Mouse (Mus musculus): ENCODE results near the gene Mfsd4b2. TPM values are rescaled to one million over a fixed set of nuclear protein-coding genes. Genes with fewer than 3 reads are reported as not detected.
"Not testable (repeated sequence)": the region's sequence is repeated elsewhere in the genome, so short reads cannot be mapped to it uniquely, and the experiment has no call there.

Mfsd4b2 gene
- not detected in 2 replicates for polyA plus RNA-seq (2016; fragmentation: Nextera tagmentation; extraction: Ambion mirVana)

DNA sequence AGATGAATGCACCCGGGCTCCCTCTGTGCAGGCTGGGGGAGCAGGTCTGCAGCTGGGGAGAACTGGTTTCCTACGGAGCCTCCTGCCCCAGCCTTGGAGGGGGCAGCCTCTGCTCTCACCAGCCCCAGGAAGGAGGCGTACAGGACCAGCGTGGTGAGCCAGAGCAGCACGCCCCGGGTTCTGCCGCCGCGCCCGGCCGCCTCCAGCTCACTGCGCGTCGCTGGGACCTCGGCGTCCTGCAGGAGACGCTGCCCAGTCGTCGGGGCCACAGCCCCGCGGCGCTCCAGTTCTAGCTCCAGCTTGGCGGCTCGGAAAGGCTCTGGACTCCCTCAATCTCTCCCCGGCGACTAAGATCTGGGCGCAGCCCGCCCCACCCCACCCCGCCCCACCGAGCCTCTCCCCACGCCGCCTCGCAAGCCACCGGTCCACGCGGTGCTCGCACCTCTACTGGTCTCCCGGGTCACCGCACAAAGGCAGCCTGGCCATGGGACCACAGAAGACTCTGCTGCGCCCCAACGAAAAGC, at the start of gene Mfsd4b2:
Mfsd4b2 (minus strand) TSS at position 308 of the 524 bp plus-strand sequence.
- peak within 1 kb of the TSS; percentile 64 for H3K4me3 ChIP-seq
- H3K27me3 ChIP-seq (ENCODE audit: insufficient read depth, poor library complexity, severe bottlenecking): peaks cover 19% of the 10 kb centered on the region
- 2% methylated on average over 41 of the region's 41 CpGs for WGBS
- peak; percentile 78 for DNase-seq (ENCODE audit: low spot score)
- H3K27ac ChIP-seq: peak within 1 kb of the TSS; percentile 76
- peaks cover 14% of the 10 kb centered on the region for H3K4me1 ChIP-seq
- H3K36me3 ChIP-seq: no peaks in the 10 kb centered on the region
- H3K9me3 ChIP-seq: no peaks in the 10 kb centered on the region

DNA sequence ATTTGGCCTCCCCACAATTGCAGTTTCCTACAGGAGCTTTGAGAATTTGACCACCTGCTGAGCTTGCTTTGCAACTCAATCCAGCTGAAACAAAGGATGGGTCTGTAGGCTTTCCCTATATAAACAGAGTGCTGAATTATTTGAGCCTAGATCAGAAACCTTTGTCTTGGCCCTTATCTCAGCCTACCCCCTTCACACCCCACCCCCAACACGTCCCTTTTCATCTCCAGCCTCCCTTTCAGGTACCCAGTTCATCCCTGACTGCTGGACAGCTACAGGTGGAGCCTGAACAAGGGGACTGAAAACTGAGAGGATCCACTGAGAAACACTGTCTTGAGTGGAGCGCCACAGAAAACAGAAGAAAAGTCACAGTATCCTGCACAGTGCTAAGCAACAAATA, 49.0 kb upstream of the Mfsd4b2 start:
- Histone ChIP-seq H3K9me3 (peaks cover 6% of the 10 kb centered on the region; the same call in 1 of the 2 replicates), H3K4me1 (no peaks in the 10 kb centered on the region), H3K4me3 (no peak overlapping the region), H3K27ac (no peak overlapping the region), H3K36me3 (no peaks in the 10 kb centered on the region), H3K27me3 (ENCODE audit: insufficient read depth, poor library complexity, severe bottlenecking) (no peaks in the 10 kb centered on the region)
- 47% methylated on average over 2 of the region's 2 CpGs for WGBS
- no peak for DNase-seq (ENCODE audit: low spot score)

DNA sequence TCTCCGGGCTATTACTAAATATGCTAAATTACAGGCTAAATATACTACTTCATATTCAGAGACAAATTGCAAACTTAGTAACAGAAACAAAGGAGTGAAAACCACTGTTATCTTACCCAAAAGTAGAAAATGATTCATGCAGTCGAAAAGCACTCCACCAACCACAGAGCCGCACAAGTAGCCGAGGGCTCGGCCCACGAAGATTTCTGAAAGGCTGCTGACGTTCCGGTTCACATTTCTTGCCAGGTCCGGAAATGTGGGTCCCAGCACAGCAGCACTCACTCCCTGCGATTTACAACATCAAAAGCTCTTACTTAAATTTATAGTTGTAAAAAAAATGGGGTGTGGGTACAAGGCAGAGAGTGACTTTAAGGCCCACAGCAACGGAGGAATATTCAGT, 48.3 kb upstream of the Mfsd4b2 start:
- H3K4me3 ChIP-seq: no peak overlapping the region
- H3K4me1 ChIP-seq: no peaks in the 10 kb centered on the region
- no peaks in the 10 kb centered on the region for H3K27me3 ChIP-seq (ENCODE audit: insufficient read depth, poor library complexity, severe bottlenecking)
- H3K9me3 ChIP-seq: peaks cover 6% of the 10 kb centered on the region; the same call in 1 of the 2 replicates
- H3K36me3 ChIP-seq: no peaks in the 10 kb centered on the region
- no peak for DNase-seq (ENCODE audit: low spot score)
- WGBS: 69% methylated on average over 11 of the region's 11 CpGs
- H3K27ac ChIP-seq: no peak overlapping the region

DNA sequence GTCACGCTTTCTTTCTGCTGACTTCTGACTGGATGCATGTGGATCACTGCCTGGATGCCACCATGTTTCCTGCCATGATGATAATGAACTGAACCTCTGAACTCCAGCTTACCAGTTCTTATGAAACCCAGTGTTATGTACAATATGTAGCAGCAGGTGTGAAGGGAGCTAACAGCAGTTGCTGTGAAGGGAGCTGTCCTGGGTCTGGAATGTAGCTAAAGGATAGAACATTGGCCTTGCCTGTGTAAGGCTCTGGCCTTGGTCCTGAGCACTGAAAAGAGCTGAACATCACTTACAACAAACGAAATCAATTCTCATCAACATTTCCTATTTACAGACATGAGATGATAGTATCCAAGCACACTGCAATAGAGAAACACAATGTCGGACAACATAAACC, 40.8 kb upstream of the Mfsd4b2 start:
- H3K27me3 ChIP-seq (ENCODE audit: insufficient read depth, poor library complexity, severe bottlenecking): no peaks in the 10 kb centered on the region
- no peak for DNase-seq (ENCODE audit: low spot score)
- H3K27ac ChIP-seq: no peak overlapping the region
- no peaks in the 10 kb centered on the region for H3K4me1 ChIP-seq
- no peak overlapping the region for H3K4me3 ChIP-seq
- no peaks in the 10 kb centered on the region for H3K9me3 ChIP-seq
- WGBS: 80% methylated on average over 3 of the region's 3 CpGs
- no peaks in the 10 kb centered on the region for H3K36me3 ChIP-seq

DNA sequence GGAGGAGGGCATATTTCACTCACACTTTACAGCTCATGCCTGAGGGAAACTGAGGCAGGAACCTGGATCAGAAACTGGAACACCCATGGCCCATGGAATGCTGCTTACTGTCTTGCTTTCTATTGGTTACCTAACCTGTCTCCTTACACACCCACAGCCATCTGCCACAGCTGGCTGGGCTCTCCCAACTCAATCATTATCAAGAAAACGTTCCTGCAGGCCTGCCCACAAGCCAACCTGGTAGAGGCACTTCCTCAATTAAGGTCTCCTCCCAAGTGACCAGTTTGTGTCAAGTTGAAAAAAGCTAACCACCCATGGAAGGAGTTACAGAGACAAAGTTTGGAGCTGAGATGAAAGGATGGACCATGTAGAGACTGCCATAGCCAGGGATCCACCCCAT, 35.2 kb upstream of the Mfsd4b2 start:
- Histone ChIP-seq H3K4me3 (no peak overlapping the region), H3K9me3 (no peaks in the 10 kb centered on the region), H3K4me1 (0 out of 2 replicates have a peak, but pooled peaks cover 3% of the 10 kb centered on the region), H3K27me3 (ENCODE audit: insufficient read depth, poor library complexity, severe bottlenecking) (no peaks in the 10 kb centered on the region), H3K36me3 (no peaks in the 10 kb centered on the region), H3K27ac (no peak overlapping the region)
- DNase-seq (ENCODE audit: low spot score): no peak
- WGBS: 54% methylated on average over 1 of the region's 1 CpGs

DNA sequence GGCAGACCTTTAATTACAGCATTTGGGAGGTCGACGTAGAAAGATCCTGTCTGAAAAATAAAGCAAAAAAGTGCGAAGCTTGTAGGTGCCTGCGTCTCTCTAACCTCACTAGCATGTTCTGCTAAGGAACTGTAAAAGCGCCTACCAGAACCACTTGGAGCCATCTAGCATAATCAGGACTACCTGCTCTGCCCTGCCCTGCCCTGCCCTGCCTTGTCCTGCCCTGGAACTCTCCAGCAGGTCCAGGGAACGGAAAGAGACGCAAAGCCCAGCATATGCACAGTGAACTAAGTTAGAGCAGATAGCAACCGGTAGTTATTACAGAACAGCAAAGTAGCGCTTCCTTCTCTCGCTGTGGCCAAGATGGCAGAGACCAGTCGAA, 33.7 kb upstream of the Mfsd4b2 start:
- 44% methylated on average over 11 of the region's 11 CpGs for WGBS
- H3K36me3 ChIP-seq: no peaks in the 10 kb centered on the region
- 0 out of 2 replicates have a peak, but pooled peaks cover 3% of the 10 kb centered on the region for H3K4me1 ChIP-seq
- no peaks in the 10 kb centered on the region for H3K27me3 ChIP-seq (ENCODE audit: insufficient read depth, poor library complexity, severe bottlenecking)
- H3K4me3 ChIP-seq: peak overlapping the region; percentile 70
- no peak overlapping the region for H3K27ac ChIP-seq
- DNase-seq (ENCODE audit: low spot score): no peak
- H3K9me3 ChIP-seq: no peaks in the 10 kb centered on the region

DNA sequence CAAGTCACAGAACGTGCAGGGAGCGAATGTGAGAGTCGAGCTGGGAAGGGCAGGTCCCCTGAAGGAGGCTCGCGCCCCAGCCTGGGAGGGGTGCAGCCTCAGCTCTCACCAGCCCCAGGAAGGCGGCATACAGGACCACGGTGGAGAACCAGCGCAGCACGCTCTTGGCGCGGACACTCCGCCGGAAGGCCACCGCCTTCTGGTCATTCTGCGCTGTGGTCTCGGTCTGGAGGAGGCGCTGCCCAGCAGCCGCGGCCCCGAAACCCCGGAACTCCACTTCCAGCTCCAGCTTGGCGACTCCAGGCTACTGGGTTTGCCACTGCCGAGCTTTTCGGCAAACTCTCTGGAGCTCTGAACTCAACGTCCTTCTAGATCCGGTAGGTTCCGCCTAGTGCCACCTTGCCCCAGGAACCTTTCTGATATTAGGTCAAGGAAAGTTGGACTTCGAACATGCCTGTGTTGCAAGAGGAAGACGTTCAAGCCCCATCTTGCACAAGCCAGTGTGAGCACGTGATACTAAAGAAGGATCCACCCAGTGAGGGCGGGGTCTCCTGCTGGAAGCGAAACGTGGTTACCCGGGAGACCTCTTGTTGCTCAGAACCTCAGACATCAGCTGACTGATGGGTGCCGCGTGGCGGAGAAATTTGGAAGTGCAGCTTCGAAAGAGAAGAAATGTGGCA, 33.2 kb upstream of the Mfsd4b2 start, which contains the start of gene Mfsd4b3:
Mfsd4b3 (minus strand) TSS at position 393 of the 680 bp plus-strand sequence.
- Histone ChIP-seq H3K4me1 (0 out of 2 replicates have a peak, but pooled peaks cover 3% of the 10 kb centered on the region), H3K36me3 (no peaks in the 10 kb centered on the region), H3K27ac (peak within 1 kb of the TSS; percentile 85), H3K27me3 (ENCODE audit: insufficient read depth, poor library complexity, severe bottlenecking) (no peaks in the 10 kb centered on the region), H3K9me3 (no peaks in the 10 kb centered on the region), H3K4me3 (peak within 1 kb of the TSS; percentile 70)
- WGBS: under 1% methylated on average over 38 of the region's 38 CpGs
- DNase-seq (ENCODE audit: low spot score): peak; percentile 99

DNA sequence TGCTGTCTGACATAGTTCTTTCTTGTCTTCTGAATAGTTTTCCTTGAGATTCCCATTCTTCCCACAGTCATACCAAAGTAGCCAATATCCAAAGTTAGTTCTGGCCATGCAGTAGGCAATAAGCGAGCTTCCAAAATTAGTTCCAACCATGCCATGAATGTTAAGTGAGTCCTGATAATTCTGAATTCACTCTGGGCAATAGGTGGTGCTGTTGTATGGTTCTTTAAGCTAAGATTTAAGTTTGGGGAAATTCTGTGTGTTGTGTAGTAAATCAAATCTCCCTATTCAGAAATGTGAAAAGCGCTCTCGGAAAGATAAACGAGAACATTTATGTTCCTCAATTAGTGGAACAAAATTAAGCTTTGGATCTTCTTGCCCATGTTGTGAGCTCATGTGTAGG, 31.5 kb upstream of the Mfsd4b2 start:
- H3K9me3 ChIP-seq: no peaks in the 10 kb centered on the region
- DNase-seq (ENCODE audit: low spot score): no peak
- no peak overlapping the region for H3K4me3 ChIP-seq
- 0 out of 2 replicates have a peak, but pooled peaks cover 3% of the 10 kb centered on the region for H3K4me1 ChIP-seq
- H3K27me3 ChIP-seq (ENCODE audit: insufficient read depth, poor library complexity, severe bottlenecking): no peaks in the 10 kb centered on the region
- no peaks in the 10 kb centered on the region for H3K36me3 ChIP-seq
- H3K27ac ChIP-seq: no peak overlapping the region
- 67% methylated on average over 4 of the region's 4 CpGs for WGBS

DNA sequence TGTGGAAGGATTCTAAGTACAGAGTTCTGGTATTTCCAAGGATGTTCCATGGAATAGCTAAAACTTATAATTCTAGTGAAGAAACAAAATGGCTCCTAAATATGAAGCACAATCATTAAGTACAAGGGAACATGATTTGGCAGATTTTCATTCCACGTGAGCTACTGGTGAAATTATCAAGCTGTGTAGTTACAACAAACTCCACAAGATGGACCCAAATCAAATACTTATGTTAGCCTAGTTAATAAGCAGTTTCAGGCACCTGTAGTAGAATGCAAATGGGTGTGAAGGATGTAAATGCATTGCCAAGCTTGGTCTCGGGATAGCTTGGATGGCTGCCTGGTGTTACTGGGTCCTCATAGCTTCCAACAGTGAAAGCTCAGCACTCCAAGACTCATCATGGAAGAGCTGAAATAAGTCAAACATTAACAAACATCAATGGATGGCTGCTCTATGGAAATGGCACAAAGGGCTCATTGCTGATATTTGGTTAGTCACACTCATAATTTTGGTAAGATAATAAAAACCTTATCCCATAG, 29.7 kb upstream of the Mfsd4b2 start:
- no peak overlapping the region for H3K27ac ChIP-seq
- no peak overlapping the region for H3K4me3 ChIP-seq
- H3K27me3 ChIP-seq (ENCODE audit: insufficient read depth, poor library complexity, severe bottlenecking): no peaks in the 10 kb centered on the region
- H3K36me3 ChIP-seq: no peaks in the 10 kb centered on the region
- H3K9me3 ChIP-seq: no peaks in the 10 kb centered on the region
- WGBS: 73% methylated on average over 2 of the region's 2 CpGs
- DNase-seq (ENCODE audit: low spot score): no peak
- H3K4me1 ChIP-seq: 0 out of 2 replicates have a peak, but pooled peaks cover 3% of the 10 kb centered on the region

DNA sequence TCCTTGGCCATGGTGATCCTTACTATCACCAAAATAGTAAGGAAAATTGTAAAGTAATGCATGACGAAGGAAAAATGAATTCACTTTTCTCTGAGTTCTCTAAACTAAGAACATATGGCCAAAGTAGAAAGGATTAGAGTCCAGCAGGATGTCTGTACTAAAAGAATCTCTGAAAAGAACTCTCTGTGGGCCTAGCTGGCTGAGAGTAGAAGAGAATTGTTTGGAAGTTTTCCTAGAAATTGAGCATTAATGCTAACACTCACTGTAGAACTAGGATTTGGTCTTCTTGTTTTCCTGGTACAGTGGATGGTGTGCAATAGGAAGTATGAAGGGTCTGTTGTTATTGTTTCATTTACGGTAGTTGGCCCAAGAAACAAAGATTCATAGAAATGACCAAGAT, 28.4 kb upstream of the Mfsd4b2 start:
- Histone ChIP-seq H3K4me1 (no peaks in the 10 kb centered on the region), H3K36me3 (no peaks in the 10 kb centered on the region), H3K9me3 (no peaks in the 10 kb centered on the region), H3K27me3 (ENCODE audit: insufficient read depth, poor library complexity, severe bottlenecking) (no peaks in the 10 kb centered on the region), H3K4me3 (no peak overlapping the region), H3K27ac (no peak overlapping the region)
- DNase-seq (ENCODE audit: low spot score): no peak
- 81% methylated on average over 2 of the region's 2 CpGs for WGBS

DNA sequence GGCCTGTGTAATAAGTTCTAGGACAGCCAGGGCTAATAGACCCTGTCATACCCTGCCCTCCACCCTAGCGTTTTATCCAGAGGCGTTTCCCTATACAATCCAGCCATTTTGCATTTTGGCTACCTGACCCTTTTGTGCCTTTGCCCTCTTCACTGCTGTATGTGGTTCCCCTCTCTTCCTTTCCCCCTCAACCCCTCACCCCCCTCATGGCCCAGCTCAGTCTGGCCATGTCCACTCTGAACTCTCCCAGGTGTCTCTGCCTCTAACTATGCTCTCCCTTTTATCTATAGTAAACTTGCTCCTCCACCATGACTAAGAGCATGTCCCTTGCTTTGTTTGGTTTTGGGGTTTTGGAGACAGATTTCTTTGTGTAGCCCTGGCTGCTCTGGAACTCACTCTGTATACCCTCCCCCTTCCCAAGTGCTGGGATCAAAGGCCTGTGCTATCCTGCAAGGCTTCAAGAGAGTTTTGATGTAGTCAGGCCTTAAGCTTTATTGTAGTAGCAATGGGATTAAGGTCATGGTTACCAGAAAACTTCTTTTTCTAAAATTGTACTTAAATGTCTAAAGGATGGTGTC, 22.7 kb upstream of the Mfsd4b2 start:
- H3K9me3 ChIP-seq: no peaks in the 10 kb centered on the region
- 88% methylated on average over 2 of the region's 2 CpGs for WGBS
- no peaks in the 10 kb centered on the region for H3K36me3 ChIP-seq
- no peak overlapping the region for H3K27ac ChIP-seq
- DNase-seq (ENCODE audit: low spot score): no peak
- no peaks in the 10 kb centered on the region for H3K27me3 ChIP-seq (ENCODE audit: insufficient read depth, poor library complexity, severe bottlenecking)
- H3K4me3 ChIP-seq: no peak overlapping the region
- H3K4me1 ChIP-seq: no peaks in the 10 kb centered on the region

DNA sequence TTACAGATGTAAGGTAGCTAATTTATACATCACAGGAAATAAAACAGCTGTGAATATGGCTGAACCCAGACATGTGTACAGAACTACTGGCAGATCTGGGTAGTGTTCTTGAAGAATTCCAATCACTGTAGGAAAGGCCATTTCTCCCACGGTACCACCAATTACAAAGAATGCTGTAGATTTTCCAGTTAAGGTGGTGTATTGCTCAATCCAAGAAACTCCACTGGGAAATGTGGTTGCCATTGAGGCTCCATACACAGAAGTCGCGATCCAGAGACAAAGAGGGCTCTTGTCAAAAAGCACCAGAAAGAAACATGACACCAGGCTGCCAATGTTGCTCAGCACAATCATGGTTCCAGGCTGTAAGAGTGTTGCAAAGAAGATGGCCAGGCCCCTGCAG, 20.5 kb upstream of the Mfsd4b2 start:
- 77% methylated on average over 3 of the region's 3 CpGs for WGBS
- DNase-seq (ENCODE audit: low spot score); H3K27ac ChIP-seq; H3K4me1 ChIP-seq; H3K9me3 ChIP-seq; H3K36me3 ChIP-seq; H3K4me3 ChIP-seq; H3K27me3 ChIP-seq (ENCODE audit: insufficient read depth, poor library complexity, severe bottlenecking): not testable (repeated sequence)

DNA sequence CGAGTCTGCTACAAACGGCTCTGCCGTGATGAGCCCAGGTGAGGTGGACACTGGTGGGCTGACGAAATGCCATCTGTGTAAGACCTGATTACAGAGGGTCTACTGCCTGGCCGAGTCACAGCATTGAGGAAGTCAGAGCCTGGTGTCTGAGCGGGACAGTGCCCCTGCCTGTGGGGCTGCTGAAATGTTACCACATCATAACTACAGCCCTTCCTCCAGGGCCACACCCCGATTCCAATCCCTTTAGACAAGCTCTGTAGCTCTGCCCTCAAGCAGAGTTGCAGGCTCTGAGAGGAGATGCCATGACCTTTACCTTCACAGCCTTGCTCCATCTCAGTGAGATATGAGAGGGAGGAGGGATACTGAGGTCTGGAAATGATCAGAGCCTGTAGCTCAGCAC, 9.8 kb upstream of the Mfsd4b2 start:
- Histone ChIP-seq H3K9me3 (no peaks in the 10 kb centered on the region), H3K4me3 (no peak overlapping the region), H3K36me3 (no peaks in the 10 kb centered on the region), H3K27me3 (ENCODE audit: insufficient read depth, poor library complexity, severe bottlenecking) (0 out of 2 replicates have a peak, but pooled peaks cover 4% of the 10 kb centered on the region), H3K4me1 (peaks cover 5% of the 10 kb centered on the region; the same call in 1 of the 2 replicates), H3K27ac (no peak overlapping the region)
- DNase-seq (ENCODE audit: low spot score): no peak
- 76% methylated on average over 7 of the region's 7 CpGs for WGBS

All from heart, embryonic 10.5 days (tissue).